Mouse (Mus musculus) hindbrain, embryonic 10.5 days (tissue): ENCODE results near the gene Rab35. TPM values are rescaled to one million over a fixed set of nuclear protein-coding genes. Genes with fewer than 3 reads are reported as not detected.

ENCODE experiments used
- DNase-seq: peaks from one replicate; pipeline ENCODE4 v3.0.0-alpha.2; 2017; ENCODE audit warnings: low spot score
- H3K27ac ChIP-seq: fragments of 300-500 bp; sonication (generic); 2 replicates; pipeline ENCODE4 v1.5.1; 2016; ENCODE audit warnings: mild to moderate bottlenecking, moderate library complexity
- H3K27me3 ChIP-seq: fragments of 300-500 bp; sonication (generic); 2 replicates; pipeline ENCODE4 v1.6.1; 2016; ENCODE audit warnings: mild to moderate bottlenecking; ENCODE audit not compliant: poor library complexity, insufficient read depth, severe bottlenecking
- H3K36me3 ChIP-seq: fragments of 300-500 bp; sonication (generic); 2 replicates; pipeline ENCODE4 v1.6.1; 2016; ENCODE audit warnings: mild to moderate bottlenecking, moderate library complexity
- H3K4me1 ChIP-seq: fragments of 300-500 bp; sonication (generic); replicated peaks from 2 replicates; pipeline ENCODE4 v1.6.1; 2016; ENCODE audit warnings: mild to moderate bottlenecking
- H3K4me3 ChIP-seq: fragments of 300-500 bp; sonication (generic); 2 replicates; pipeline ENCODE4 v1.5.1; 2016; ENCODE audit warnings: mild to moderate bottlenecking, moderate library complexity
- H3K9me3 ChIP-seq: fragments of 300-500 bp; sonication (generic); 2 replicates; pipeline ENCODE4 v1.6.1; 2016; ENCODE audit warnings: mild to moderate bottlenecking, moderate library complexity
- WGBS: fragments of 180-500 bp; shearing (Covaris S2); methylation state at CpG from one replicate; pipeline ENCODE4 v1.1.7; 2016; 5-methylcytosine and 5-hydroxymethylcytosine counted together
- polyA plus RNA-seq: library from polyadenylated mRNA; unstranded; fragments of >200 nt; fragmentation: Nextera tagmentation; extraction: Ambion mirVana; gene quantifications from 2 replicates; pipeline ENCODE4 v1.2.1, GENCODE M21; 2016

Gene Rab35
- polyA plus RNA-seq, 1 experiment from 2014 or later: 15.7 TPM

- no peaks in the 10 kb centered on the region for H3K9me3 ChIP-seq
- 7% methylated on average over 35 of the region's 35 CpGs for whole genome bisulfite sequencing
- no peaks in the 10 kb centered on the region for H3K27me3 ChIP-seq
- peak; percentile 100 for DNase-seq
- H3K27ac ChIP-seq: peak overlapping the region; percentile 83
- peak overlapping the region; percentile 54 for H3K4me3 ChIP-seq
- peaks cover 17% of the 10 kb centered on the region for H3K36me3 ChIP-seq
- H3K4me1 ChIP-seq: peaks cover 44% of the 10 kb centered on the region
Measured at GRCm38 (mm10) chr5:115652681-115653575, 21.2 kb downstream of the Rab35 start.

GRCm38 (mm10) chr5:115653776-115654175 is 22.1 kb downstream of the Rab35 start:
- Histone ChIP-seq H3K27me3 (no peaks in the 10 kb centered on the region), H3K4me3 (no peak overlapping the region), H3K4me1 (peaks cover 39% of the 10 kb centered on the region), H3K27ac (no peak overlapping the region), H3K36me3 (peaks cover 10% of the 10 kb centered on the region; the same call in 1 of the 2 replicates), H3K9me3 (no peaks in the 10 kb centered on the region)
- DNase-seq: no peak
- 91% methylated on average over 12 of the region's 12 CpGs for WGBS

- Histone ChIP-seq H3K27ac (no peak overlapping the region), H3K27me3 (no peaks in the 10 kb centered on the region), H3K9me3 (no peaks in the 10 kb centered on the region), H3K4me1 (peaks cover 21% of the 10 kb centered on the region), H3K4me3 (no peak overlapping the region), H3K36me3 (no peaks in the 10 kb centered on the region; the same call in 1 of the 2 replicates)
- WGBS: 87% methylated on average over 6 of the region's 6 CpGs
- DNase-seq: no peak
Measured at GRCm38 (mm10) chr5:115656677-115657076, 25.0 kb downstream of the Rab35 start.

GRCm38 (mm10) chr5:115657234-115657633 is 25.5 kb downstream of the Rab35 start:
- Histone ChIP-seq H3K9me3 (no peaks in the 10 kb centered on the region), H3K4me3 (no peak overlapping the region), H3K27ac (no peak overlapping the region), H3K27me3 (no peaks in the 10 kb centered on the region), H3K36me3 (no peaks in the 10 kb centered on the region; the same call in 1 of the 2 replicates), H3K4me1 (peaks cover 15% of the 10 kb centered on the region)
- DNase-seq: no peak
- WGBS: 81% methylated on average over 1 of the region's 1 CpGs

- Histone ChIP-seq H3K9me3 (no peaks in the 10 kb centered on the region), H3K4me1 (peaks cover 7% of the 10 kb centered on the region), H3K27ac (no peak overlapping the region), H3K36me3 (no peaks in the 10 kb centered on the region; the same call in 1 of the 2 replicates), H3K4me3 (no peak overlapping the region), H3K27me3 (no peaks in the 10 kb centered on the region)
- WGBS: 89% methylated on average over 6 of the region's 6 CpGs
- no peak for DNase-seq
Measured at GRCm38 (mm10) chr5:115658352-115658751, 26.6 kb downstream of the Rab35 start.

- no peak overlapping the region for H3K4me3 ChIP-seq
- no peaks in the 10 kb centered on the region for H3K27me3 ChIP-seq
- WGBS: 87% methylated on average over 22 of the region's 22 CpGs
- no peaks in the 10 kb centered on the region; the same call in 1 of the 2 replicates for H3K36me3 ChIP-seq
- DNase-seq: no peak
- no peak overlapping the region for H3K27ac ChIP-seq
- no peaks in the 10 kb centered on the region for H3K9me3 ChIP-seq
- H3K4me1 ChIP-seq: peaks cover 11% of the 10 kb centered on the region; the same call in 1 of the 2 replicates
Measured at GRCm38 (mm10) chr5:115662658-115663057, 30.9 kb downstream of the Rab35 start.

- no peaks in the 10 kb centered on the region for H3K27me3 ChIP-seq
- no peak for DNase-seq
- peaks cover 23% of the 10 kb centered on the region; the same call in 1 of the 2 replicates for H3K4me1 ChIP-seq
- no peaks in the 10 kb centered on the region for H3K36me3 ChIP-seq
- no peak overlapping the region for H3K27ac ChIP-seq
- WGBS: 83% methylated on average over 8 of the region's 8 CpGs
- no peak overlapping the region for H3K4me3 ChIP-seq
- H3K9me3 ChIP-seq: no peaks in the 10 kb centered on the region
Measured at GRCm38 (mm10) chr5:115666366-115667065, 34.8 kb downstream of the Rab35 start.

- H3K27ac ChIP-seq: no peak overlapping the region
- peaks cover 28% of the 10 kb centered on the region; the same call in 1 of the 2 replicates for H3K4me1 ChIP-seq
- H3K4me3 ChIP-seq: no peak overlapping the region
- H3K36me3 ChIP-seq: no peaks in the 10 kb centered on the region
- 83% methylated on average over 8 of the region's 8 CpGs for WGBS
- no peaks in the 10 kb centered on the region for H3K9me3 ChIP-seq
- no peak for DNase-seq
- H3K27me3 ChIP-seq: no peaks in the 10 kb centered on the region
Measured at GRCm38 (mm10) chr5:115667210-115667609, 35.5 kb downstream of the Rab35 start.

GRCm38 (mm10) chr5:115667894-115668293 is 36.2 kb downstream of the Rab35 start:
- WGBS: 13% methylated on average over 7 of the region's 7 CpGs
- DNase-seq: no peak
- H3K27ac ChIP-seq: no peak overlapping the region

GRCm38 (mm10) chr5:115668986-115669385 is 37.3 kb downstream of the Rab35 start:
- Histone ChIP-seq H3K27ac (no peak overlapping the region), H3K36me3 (no peaks in the 10 kb centered on the region), H3K4me1 (peaks cover 32% of the 10 kb centered on the region; the same call in 1 of the 2 replicates), H3K4me3 (no peak overlapping the region), H3K27me3 (no peaks in the 10 kb centered on the region), H3K9me3 (no peaks in the 10 kb centered on the region)
- 81% methylated on average over 12 of the region's 12 CpGs for WGBS
- DNase-seq: no peak

More at GRCm38 (mm10) chr5:115667894-115668293, 36.2 kb downstream of the Rab35 start:
- Histone ChIP-seq H3K9me3 (no peaks in the 10 kb centered on the region), H3K27me3 (no peaks in the 10 kb centered on the region), H3K4me1 (peaks cover 32% of the 10 kb centered on the region; the same call in 1 of the 2 replicates), H3K4me3 (no peak overlapping the region), H3K36me3 (no peaks in the 10 kb centered on the region)

- Histone ChIP-seq H3K4me1 (peaks cover 32% of the 10 kb centered on the region; the same call in 1 of the 2 replicates), H3K27me3 (no peaks in the 10 kb centered on the region), H3K36me3 (no peaks in the 10 kb centered on the region), H3K4me3 (no peak overlapping the region), H3K27ac (peak overlapping the region; percentile 41; the same call in 1 of the 2 replicates), H3K9me3 (no peaks in the 10 kb centered on the region)
- DNase-seq: no peak
- 91% methylated on average over 11 of the region's 11 CpGs for WGBS
Measured at GRCm38 (mm10) chr5:115669974-115670373, 38.3 kb downstream of the Rab35 start.

GRCm38 (mm10) chr5:115670406-115670805 is 38.7 kb downstream of the Rab35 start:
- DNase-seq: no peak
- no peak overlapping the region for H3K4me3 ChIP-seq
- H3K27me3 ChIP-seq: no peaks in the 10 kb centered on the region
- WGBS: 79% methylated on average over 2 of the region's 2 CpGs
- peak overlapping the region; percentile 41; the same call in 1 of the 2 replicates for H3K27ac ChIP-seq
- no peaks in the 10 kb centered on the region for H3K36me3 ChIP-seq
- peaks cover 32% of the 10 kb centered on the region; the same call in 1 of the 2 replicates for H3K4me1 ChIP-seq
- no peaks in the 10 kb centered on the region for H3K9me3 ChIP-seq
